Mouse (Mus musculus) layer of hippocampus, postnatal 25 days (tissue): ENCODE results near the gene Htr3a. TPM values are rescaled to one million over a fixed set of nuclear protein-coding genes. Genes with fewer than 3 reads are reported as not detected.

Experiments
- DNase-seq, 2 experiments: peaks; one replicate each; pipeline ENCODE4 v3.0.0; 2022; ENCODE audit warnings: mixed read lengths in 2 of 2, low spot score in 1 of 2; ENCODE audit errors: extremely low spot score in 1 of 2
- total RNA-seq, 2 experiments: library from RNA; stranded (reverse); gene quantifications; 2 replicates each; pipeline ENCODE4 v1.2.3; 2021

The Htr3a gene
- total RNA-seq, 2 experiments from 2014 or later: 13.4 to 14.3 TPM

GRCm38 (mm10) chr9:48849531-48849930 lies 61.4 kb downstream of the Htr3a start:
- DNase-seq: no peak

Other genes with a start within 250 kb of the Htr3a start
- 100 to 1,000 TPM; 103 TPM for gene Zbtb16, start 74.9 kb downstream of the Htr3a start, total RNA-seq
- not detected for gene Htr3b, start 53.9 kb upstream of the Htr3a start, total RNA-seq
- 10 to 100 TPM; 26.8 to 47.1 TPM for gene Usp28, start 74.3 kb upstream of the Htr3a start, total RNA-seq
- gene Zw10, start 144.5 kb upstream of the Htr3a start, total RNA-seq: 10 to 100 TPM; 13.7 to 16.4 TPM
- gene Tmprss5, start 170.2 kb upstream of the Htr3a start, total RNA-seq: 1 to 10 TPM in 1 of 2 experiments, under 1 TPM in 1; 0.98 to 1.5 TPM